8 mouse cellular contexts compared by ENCODE assay signal in genomic region chr7:28339213-28339917, GRCm38 (mm10). TPM values are rescaled to one million over a fixed set of nuclear protein-coding genes. Genes with fewer than 3 reads are reported as not detected.
DNase-seq lines count a peak whose midpoint lies in the region; ATAC-seq and TF ChIP-seq lines count a peak whose summit lies in the region.

No protein-coding gene starts in this region.

- H3K36me3 ChIP-seq in forebrain, embryonic 15.5 days: no peaks in the 10 kb centered on the region; the same call in 1 of the 2 replicates
- peaks cover 27% of the 10 kb centered on the region for H3K36me3 ChIP-seq in hindbrain, embryonic 10.5 days
- H3K36me3 ChIP-seq in limb, embryonic 13.5 days: peaks cover 9% of the 10 kb centered on the region
- H3K36me3 ChIP-seq in midbrain, embryonic 13.5 days: peaks cover 6% of the 10 kb centered on the region; the same call in 1 of the 2 replicates
- H3K36me3 ChIP-seq in testis, adult 2 months (ENCODE audit: control insufficient read depth, insufficient read depth, low read length): no peaks in the 10 kb centered on the region; the same call in 1 of the 2 replicates

- ATAC-seq in forebrain, embryonic 15.5 days (replicated peaks): no peak
- no peak; the same call in 1 of the 2 replicates for ATAC-seq in limb, embryonic 13.5 days (ENCODE audit: low FRiP score, low read depth)
- ATAC-seq in midbrain, embryonic 13.5 days: no peak; the same call in 1 of the 2 replicates

- peak overlapping the region; percentile 83 for H3K4me2 ChIP-seq in forebrain, embryonic 15.5 days (replicated peaks)
- H3K4me2 ChIP-seq in limb, embryonic 13.5 days (replicated peaks): peak overlapping the region; percentile 90
- H3K4me2 ChIP-seq in midbrain, embryonic 13.5 days (replicated peaks): peak overlapping the region; percentile 89

- H3K27ac ChIP-seq in left cerebral cortex, adult 2 months: peak overlapping the region; percentile 91
- H3K27ac ChIP-seq in forebrain, embryonic 15.5 days (replicated peaks): peak overlapping the region; percentile 91
- peak overlapping the region; percentile 95 for H3K27ac ChIP-seq in hindbrain, embryonic 10.5 days
- peak overlapping the region; percentile 89 for H3K27ac ChIP-seq in limb, embryonic 13.5 days
- peak overlapping the region; percentile 80 for H3K27ac ChIP-seq in midbrain, embryonic 13.5 days
- peak overlapping the region; percentile 95 for H3K27ac ChIP-seq in testis, adult 2 months (ENCODE audit: control insufficient read depth, insufficient read depth, low read depth, low read length)

- no peak for TF ChIP-seq POLR2A in testis, adult 2 months (IDR thresholded peaks at IDR 0.05; ENCODE audit: control insufficient read depth, low read depth, low read length)

- H3K4me1 ChIP-seq in forebrain, embryonic 15.5 days: peaks cover 27% of the 10 kb centered on the region
- H3K4me1 ChIP-seq in hindbrain, embryonic 10.5 days (replicated peaks): peaks cover 21% of the 10 kb centered on the region
- peaks cover 32% of the 10 kb centered on the region for H3K4me1 ChIP-seq in limb, embryonic 13.5 days
- peaks cover 28% of the 10 kb centered on the region for H3K4me1 ChIP-seq in midbrain, embryonic 13.5 days (replicated peaks)
- H3K4me1 ChIP-seq in testis, adult 2 months (ENCODE audit: control insufficient read depth, insufficient read depth, low read length): peaks cover 15% of the 10 kb centered on the region

- H3K4me3 ChIP-seq in left cerebral cortex, adult 2 months: peak overlapping the region; percentile 84
- peak overlapping the region; percentile 73 for H3K4me3 ChIP-seq in forebrain, embryonic 15.5 days
- H3K4me3 ChIP-seq in hindbrain, embryonic 10.5 days: peak overlapping the region; percentile 97
- H3K4me3 ChIP-seq in limb, embryonic 13.5 days: peak overlapping the region; percentile 95
- H3K4me3 ChIP-seq in midbrain, embryonic 13.5 days (replicated peaks): peak overlapping the region; percentile 92
- H3K4me3 ChIP-seq in testis, adult 2 months (ENCODE audit: control insufficient read depth, low read depth, low read length): peak overlapping the region; percentile 100

- 81% methylated on average over 19 of the region's 19 CpGs for WGBS in forebrain, embryonic 15.5 days
- 79% methylated on average over 19 of the region's 19 CpGs for WGBS in hindbrain, embryonic 10.5 days
- 82% methylated on average over 19 of the region's 19 CpGs for WGBS in limb, embryonic 13.5 days
- 81% methylated on average over 19 of the region's 19 CpGs for WGBS in midbrain, embryonic 13.5 days

- DNase-seq in left cerebral cortex, adult 2 months (ENCODE audit: extremely low spot score in 1 of 2, low spot score in 2 of 2): peak in 1 of 2 experiments; percentile 29
- DNase-seq in left cerebral cortex, adult 11 months (ENCODE audit: low spot score): no peak
- DNase-seq in c-Kit-positive CD71-positive TER-119-negative erythroid progenitor cells, embryonic 14.5 days (ENCODE audit: low read depth): peak; percentile 52
- DNase-seq in hindbrain, embryonic 10.5 days (ENCODE audit: low spot score): peak; percentile 41

- intact Hi-C loops in left cerebral cortex, adult 2 months (cut with DNase I): loop anchor here (2.0 to 5.0 kb wide), 2 partner anchors 27 to 62 kb away; partner anchors contain the start of genes Eid2b and Timm50

- H3K9ac ChIP-seq in forebrain, embryonic 15.5 days (replicated peaks): peak overlapping the region; percentile 90; the same call in 1 of the 2 replicates
- peak overlapping the region; percentile 98 for H3K9ac ChIP-seq in limb, embryonic 13.5 days
- H3K9ac ChIP-seq in midbrain, embryonic 13.5 days (replicated peaks): peak overlapping the region; percentile 59

- H3K9me3 ChIP-seq in forebrain, embryonic 15.5 days: no peaks in the 10 kb centered on the region
- H3K9me3 ChIP-seq in hindbrain, embryonic 10.5 days: no peaks in the 10 kb centered on the region
- H3K9me3 ChIP-seq in limb, embryonic 13.5 days: no peaks in the 10 kb centered on the region
- H3K9me3 ChIP-seq in midbrain, embryonic 13.5 days: no peaks in the 10 kb centered on the region

- peak; percentile 42 for TF ChIP-seq CTCF in left cerebral cortex, adult 2 months (IDR thresholded peaks at IDR 0.05)
- peak; percentile 4; the same call in 1 of the 2 replicates for TF ChIP-seq CTCF in testis, adult 2 months (IDR thresholded peaks at IDR 0.05; ENCODE audit: control insufficient read depth, insufficient read depth, insufficient replicate concordance, low read depth, low read length)

- H3K27me3 ChIP-seq in forebrain, embryonic 15.5 days: no peaks in the 10 kb centered on the region
- no peaks in the 10 kb centered on the region for H3K27me3 ChIP-seq in hindbrain, embryonic 10.5 days (ENCODE audit: insufficient read depth, poor library complexity, severe bottlenecking)
- H3K27me3 ChIP-seq in limb, embryonic 13.5 days: no peaks in the 10 kb centered on the region
- no peaks in the 10 kb centered on the region for H3K27me3 ChIP-seq in midbrain, embryonic 13.5 days
- no peaks in the 10 kb centered on the region for H3K27me3 ChIP-seq in testis, adult 2 months (ENCODE audit: control insufficient read depth, insufficient read depth, low read length)

RNA-seq across cellular contexts. Expression of gene Supt5, which starts 0.8 kb away (rescaled TPM):
- 100 to 1,000 TPM; 124 to 126 TPM for total RNA-seq in left cerebral cortex, adult 2 months (2021)
- 104 and 107 TPM in 2 replicates for polyA plus RNA-seq in forebrain, embryonic 15.5 days (2015; fragmentation: Nextera tagmentation; extraction: Ambion mirVana)
- 107 and 118 TPM in 2 replicates for polyA plus RNA-seq in hindbrain, embryonic 10.5 days (2016; fragmentation: Nextera tagmentation; extraction: Ambion mirVana)
- polyA plus RNA-seq in limb, embryonic 13.5 days (2015; fragmentation: Nextera tagmentation; extraction: Ambion mirVana): 98.8 and 106 TPM in 2 replicates
- 98.8 and 99.2 TPM in 2 replicates for polyA plus RNA-seq in midbrain, embryonic 13.5 days (2015; fragmentation: Nextera tagmentation; extraction: Ambion mirVana)
- 126 and 127 TPM in 2 replicates for polyA plus RNA-seq in testis, adult 2 months (2012; rRNA removed)

RNA-seq across cellular contexts. Expression of gene Rps16, which starts 11.1 kb away (rescaled TPM):
- total RNA-seq in left cerebral cortex, adult 2 months (2021): 100 to 1,000 TPM; 440 to 450 TPM
- 514 and 544 TPM in 2 replicates for polyA plus RNA-seq in forebrain, embryonic 15.5 days (2015; fragmentation: Nextera tagmentation; extraction: Ambion mirVana)
- 777 and 925 TPM in 2 replicates for polyA plus RNA-seq in hindbrain, embryonic 10.5 days (2016; fragmentation: Nextera tagmentation; extraction: Ambion mirVana)
- polyA plus RNA-seq in limb, embryonic 13.5 days (2015; fragmentation: Nextera tagmentation; extraction: Ambion mirVana): 908 and 932 TPM in 2 replicates
- 531 and 537 TPM in 2 replicates for polyA plus RNA-seq in midbrain, embryonic 13.5 days (2015; fragmentation: Nextera tagmentation; extraction: Ambion mirVana)
- polyA plus RNA-seq in testis, adult 2 months (2012; rRNA removed): 227 and 277 TPM in 2 replicates

RNA-seq across cellular contexts. Expression of gene Timm50, which starts 27.5 kb away (rescaled TPM):
- 10 to 100 TPM; 41.7 to 47.0 TPM for total RNA-seq in left cerebral cortex, adult 2 months (2021)
- 149 and 158 TPM in 2 replicates for polyA plus RNA-seq in forebrain, embryonic 15.5 days (2015; fragmentation: Nextera tagmentation; extraction: Ambion mirVana)
- polyA plus RNA-seq in hindbrain, embryonic 10.5 days (2016; fragmentation: Nextera tagmentation; extraction: Ambion mirVana): 252 and 255 TPM in 2 replicates
- 144 and 146 TPM in 2 replicates for polyA plus RNA-seq in limb, embryonic 13.5 days (2015; fragmentation: Nextera tagmentation; extraction: Ambion mirVana)
- 153 TPM in 2 replicates for polyA plus RNA-seq in midbrain, embryonic 13.5 days (2015; fragmentation: Nextera tagmentation; extraction: Ambion mirVana)
- polyA plus RNA-seq in testis, adult 2 months (2012; rRNA removed): 25.6 and 27.6 TPM in 2 replicates

RNA-seq across cellular contexts. Expression of gene Plekhg2, which starts 33.0 kb away (rescaled TPM):
- 1 to 10 TPM; 7.1 to 7.7 TPM for total RNA-seq in left cerebral cortex, adult 2 months (2021)
- polyA plus RNA-seq in forebrain, embryonic 15.5 days (2015; fragmentation: Nextera tagmentation; extraction: Ambion mirVana): 42.8 and 47.8 TPM in 2 replicates
- 82.4 and 93.0 TPM in 2 replicates for polyA plus RNA-seq in hindbrain, embryonic 10.5 days (2016; fragmentation: Nextera tagmentation; extraction: Ambion mirVana)
- 89.5 and 98.3 TPM in 2 replicates for polyA plus RNA-seq in limb, embryonic 13.5 days (2015; fragmentation: Nextera tagmentation; extraction: Ambion mirVana)
- 34.5 and 37.6 TPM in 2 replicates for polyA plus RNA-seq in midbrain, embryonic 13.5 days (2015; fragmentation: Nextera tagmentation; extraction: Ambion mirVana)
- 14.7 and 20.1 TPM in 2 replicates for polyA plus RNA-seq in testis, adult 2 months (2012; rRNA removed)

RNA-seq across cellular contexts. Expression of gene Dll3, which starts 37.3 kb away (rescaled TPM):
- 1 to 10 TPM; 1.1 to 1.9 TPM for total RNA-seq in left cerebral cortex, adult 2 months (2021)
- 15.4 and 16.7 TPM in 2 replicates for polyA plus RNA-seq in forebrain, embryonic 15.5 days (2015; fragmentation: Nextera tagmentation; extraction: Ambion mirVana)
- polyA plus RNA-seq in hindbrain, embryonic 10.5 days (2016; fragmentation: Nextera tagmentation; extraction: Ambion mirVana): 50.2 and 88.5 TPM in 2 replicates
- 1.3 and 1.4 TPM in 2 replicates for polyA plus RNA-seq in limb, embryonic 13.5 days (2015; fragmentation: Nextera tagmentation; extraction: Ambion mirVana)
- polyA plus RNA-seq in midbrain, embryonic 13.5 days (2015; fragmentation: Nextera tagmentation; extraction: Ambion mirVana): 29.3 and 41.5 TPM in 2 replicates
- polyA plus RNA-seq in testis, adult 2 months (2012; rRNA removed): 24.9 and 31.9 TPM in 2 replicates
